Mouse (Mus musculus): ENCODE data around the gene Celf1. TPM values are rescaled to one million over a fixed set of nuclear protein-coding genes. Genes with fewer than 3 reads are reported as not detected.

Gene Celf1
- polyA plus RNA-seq, 1 experiment = 25.0 TPM

- Histone ChIP-seq H3K36me3 (ENCODE audit: control insufficient read depth, insufficient read depth, low read length) (peaks cover 6% of the 10 kb centered on the region; the same call in 1 of the 2 replicates), H3K27ac (ENCODE audit: insufficient read depth, low read depth, low read length) (peak overlapping the region; percentile 98), H3K4me1 (ENCODE audit: control insufficient read depth, insufficient read depth, insufficient read length, low read length) (0 out of 2 replicates have a peak, but pooled peaks cover 2% of the 10 kb centered on the region), H3K27me3 (ENCODE audit: control insufficient read depth, insufficient read depth, low read length) (no peaks in the 10 kb centered on the region), H3K4me3 (ENCODE audit: low read depth, low read length) (peak overlapping the region; percentile 82)
- WGBS = 4% methylated on average over 16 of the region's 16 CpGs
- TF ChIP-seq POLR2A (IDR thresholded peaks at IDR 0.05; ENCODE audit: low read depth, low read length) (0 out of 2 replicates have a peak, but pooled peaks have one; percentile 19), CTCF (IDR thresholded peaks at IDR 0.05; ENCODE audit: extremely low read depth, insufficient read length, insufficient replicate concordance, low read depth, low read length) (no peak)
Measured at GRCm38 (mm10) chr2:90917999-90918698, 22.0 kb upstream of the Celf1 start.

- 79% methylated on average over 1 of the region's 1 CpGs for whole genome bisulfite sequencing
Measured at GRCm38 (mm10) chr2:90921178-90921577, 19.0 kb upstream of the Celf1 start.

GRCm38 (mm10) chr2:90922636-90923035 is 17.5 kb upstream of the Celf1 start:
- TF ChIP-seq POLR2A (IDR thresholded peaks at IDR 0.05; ENCODE audit: low read depth, low read length) = no peak
- TF ChIP-seq CTCF (IDR thresholded peaks at IDR 0.05; ENCODE audit: extremely low read depth, insufficient read length, insufficient replicate concordance, low read depth, low read length) = no peak

More at GRCm38 (mm10) chr2:90921178-90921577, 19.0 kb upstream of the Celf1 start:
- H3K27ac ChIP-seq (ENCODE audit: insufficient read depth, low read depth, low read length) = 0 out of 2 replicates have a peak overlapping the region, but pooled peaks have one; percentile 24
- no peak for TF ChIP-seq POLR2A (IDR thresholded peaks at IDR 0.05; ENCODE audit: low read depth, low read length)
- no peak for TF ChIP-seq CTCF (IDR thresholded peaks at IDR 0.05; ENCODE audit: extremely low read depth, insufficient read length, insufficient replicate concordance, low read depth, low read length)
- no peaks in the 10 kb centered on the region for H3K27me3 ChIP-seq (ENCODE audit: control insufficient read depth, insufficient read depth, low read length)
- H3K4me3 ChIP-seq (ENCODE audit: low read depth, low read length) = no peak overlapping the region
- H3K36me3 ChIP-seq (ENCODE audit: control insufficient read depth, insufficient read depth, low read length) = no peaks in the 10 kb centered on the region
- no peaks in the 10 kb centered on the region for H3K4me1 ChIP-seq (ENCODE audit: control insufficient read depth, insufficient read depth, insufficient read length, low read length)

GRCm38 (mm10) chr2:90928566-90928965 is 11.6 kb upstream of the Celf1 start:
- H3K36me3 ChIP-seq (ENCODE audit: control insufficient read depth, insufficient read depth, low read length) = no peaks in the 10 kb centered on the region
- no peaks in the 10 kb centered on the region for H3K27me3 ChIP-seq (ENCODE audit: control insufficient read depth, insufficient read depth, low read length)
- H3K4me1 ChIP-seq (ENCODE audit: control insufficient read depth, insufficient read depth, insufficient read length, low read length) = no peaks in the 10 kb centered on the region
- no peak overlapping the region for H3K27ac ChIP-seq (ENCODE audit: insufficient read depth, low read depth, low read length)
- TF ChIP-seq POLR2A (IDR thresholded peaks at IDR 0.05; ENCODE audit: low read depth, low read length) = no peak
- no peak for TF ChIP-seq CTCF (IDR thresholded peaks at IDR 0.05; ENCODE audit: extremely low read depth, insufficient read length, insufficient replicate concordance, low read depth, low read length)
- WGBS = 81% methylated on average over 13 of the region's 13 CpGs
- H3K4me3 ChIP-seq (ENCODE audit: low read depth, low read length) = no peak overlapping the region

More at GRCm38 (mm10) chr2:90922636-90923035, 17.5 kb upstream of the Celf1 start:
- H3K36me3 ChIP-seq (ENCODE audit: control insufficient read depth, insufficient read depth, low read length) = no peaks in the 10 kb centered on the region
- WGBS = 80% methylated on average over 2 of the region's 2 CpGs
- no peaks in the 10 kb centered on the region for H3K4me1 ChIP-seq (ENCODE audit: control insufficient read depth, insufficient read depth, insufficient read length, low read length)
- H3K4me3 ChIP-seq (ENCODE audit: low read depth, low read length) = no peak overlapping the region
- no peaks in the 10 kb centered on the region for H3K27me3 ChIP-seq (ENCODE audit: control insufficient read depth, insufficient read depth, low read length)
- H3K27ac ChIP-seq (ENCODE audit: insufficient read depth, low read depth, low read length) = no peak overlapping the region

GRCm38 (mm10) chr2:90931829-90932228 is 8.4 kb upstream of the Celf1 start:
- WGBS = 55% methylated on average over 8 of the region's 8 CpGs
- no peaks in the 10 kb centered on the region for H3K27me3 ChIP-seq (ENCODE audit: control insufficient read depth, insufficient read depth, low read length)
- no peak overlapping the region for H3K4me3 ChIP-seq (ENCODE audit: low read depth, low read length)
- no peaks in the 10 kb centered on the region for H3K4me1 ChIP-seq (ENCODE audit: control insufficient read depth, insufficient read depth, insufficient read length, low read length)
- no peak for TF ChIP-seq CTCF (IDR thresholded peaks at IDR 0.05; ENCODE audit: extremely low read depth, insufficient read length, insufficient replicate concordance, low read depth, low read length)
- no peak for TF ChIP-seq POLR2A (IDR thresholded peaks at IDR 0.05; ENCODE audit: low read depth, low read length)
- no peak overlapping the region for H3K27ac ChIP-seq (ENCODE audit: insufficient read depth, low read depth, low read length)
- H3K36me3 ChIP-seq (ENCODE audit: control insufficient read depth, insufficient read depth, low read length) = no peaks in the 10 kb centered on the region

GRCm38 (mm10) chr2:90932273-90932672 is 7.9 kb upstream of the Celf1 start:
- H3K36me3 ChIP-seq (ENCODE audit: control insufficient read depth, insufficient read depth, low read length) = no peaks in the 10 kb centered on the region
- no peaks in the 10 kb centered on the region for H3K27me3 ChIP-seq (ENCODE audit: control insufficient read depth, insufficient read depth, low read length)
- H3K27ac ChIP-seq (ENCODE audit: insufficient read depth, low read depth, low read length) = no peak overlapping the region
- no peaks in the 10 kb centered on the region for H3K4me1 ChIP-seq (ENCODE audit: control insufficient read depth, insufficient read depth, insufficient read length, low read length)
- no peak for TF ChIP-seq CTCF (IDR thresholded peaks at IDR 0.05; ENCODE audit: extremely low read depth, insufficient read length, insufficient replicate concordance, low read depth, low read length)
- no peak for TF ChIP-seq POLR2A (IDR thresholded peaks at IDR 0.05; ENCODE audit: low read depth, low read length)
- H3K4me3 ChIP-seq (ENCODE audit: low read depth, low read length) = no peak overlapping the region
- WGBS = 59% methylated on average over 2 of the region's 2 CpGs

GRCm38 (mm10) chr2:90938362-90938761 is 1.8 kb upstream of the Celf1 start:
- Histone ChIP-seq H3K4me1 (ENCODE audit: control insufficient read depth, insufficient read depth, insufficient read length, low read length) (peaks cover 2% of the 10 kb centered on the region; the same call in 1 of the 2 replicates), H3K27me3 (ENCODE audit: control insufficient read depth, insufficient read depth, low read length) (no peaks in the 10 kb centered on the region), H3K36me3 (ENCODE audit: control insufficient read depth, insufficient read depth, low read length) (no peaks in the 10 kb centered on the region), H3K4me3 (ENCODE audit: low read depth, low read length) (no peak overlapping the region), H3K27ac (ENCODE audit: insufficient read depth, low read depth, low read length) (no peak overlapping the region)
- TF ChIP-seq CTCF (IDR thresholded peaks at IDR 0.05; ENCODE audit: extremely low read depth, insufficient read length, insufficient replicate concordance, low read depth, low read length) = no peak
- TF ChIP-seq POLR2A (IDR thresholded peaks at IDR 0.05; ENCODE audit: low read depth, low read length) = no peak
- 68% methylated on average over 3 of the region's 3 CpGs for WGBS

Data from small intestine, adult 2 months (tissue).